Mouse (Mus musculus): ENCODE data around the gene Pax6. TPM values are rescaled to one million over a fixed set of nuclear protein-coding genes. Genes with fewer than 3 reads are reported as not detected.

Gene Pax6
- 0.26 TPM for polyA plus RNA-seq (2017; shearing (Covaris generic))

DNA sequence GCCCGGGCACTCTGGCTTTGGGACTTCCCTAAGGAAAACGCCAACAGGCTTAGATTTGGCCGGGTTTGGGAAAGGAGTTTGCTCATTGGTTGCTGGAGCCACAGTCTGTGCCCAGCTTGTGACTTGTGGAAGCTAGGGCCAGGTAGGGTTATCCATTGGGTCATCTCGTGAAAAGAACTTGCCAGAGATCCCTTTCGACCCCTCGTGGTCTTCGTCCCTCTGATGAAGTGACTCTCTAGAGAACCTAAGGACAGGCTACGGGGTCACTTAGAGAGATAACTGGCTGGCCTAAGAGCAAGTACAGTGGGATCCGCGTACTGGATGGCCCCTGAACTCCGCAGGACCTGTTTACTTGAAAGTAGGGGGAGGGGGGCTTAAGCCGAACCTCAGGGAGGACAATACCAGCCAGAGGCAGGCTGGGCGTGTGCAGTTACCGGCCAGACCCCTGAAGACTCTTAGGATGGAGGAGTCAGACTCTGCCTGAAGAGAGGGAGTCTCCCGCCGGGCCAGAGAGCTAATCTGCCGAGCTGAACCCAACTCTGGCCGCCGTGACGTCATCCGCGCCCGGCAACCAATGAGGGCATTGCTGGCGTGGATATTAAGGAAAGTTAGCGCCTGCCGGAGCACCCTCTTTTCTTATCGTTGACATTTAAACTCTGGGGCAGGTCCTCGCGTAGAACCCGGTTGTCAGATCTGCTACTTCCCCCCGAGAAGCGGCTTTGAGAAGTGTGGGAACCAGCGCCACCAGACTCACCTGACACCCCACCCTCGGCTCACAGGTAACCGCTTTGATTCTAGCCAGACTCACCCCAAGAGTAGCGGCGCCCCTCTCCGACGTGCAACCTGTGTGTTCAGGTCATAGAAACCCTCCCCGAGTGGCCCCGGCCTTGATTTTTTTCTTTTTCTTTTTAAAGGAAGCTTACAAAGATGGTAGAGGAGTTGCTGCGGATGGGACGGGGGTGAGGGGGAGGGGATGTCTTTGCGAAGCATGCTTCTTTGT lies at the start of gene Pax6:
TSS of gene Pax6 (plus strand) at position 630 of the 1,000 bp plus-strand sequence.

Other genes starting within 250 kb of the Pax6 start
- 24.3 TPM for gene Elp4, start 235.7 kb downstream of the Pax6 start, polyA plus RNA-seq (2017; shearing (Covaris generic))
- gene Immp1l, start 235.7 kb downstream of the Pax6 start, polyA plus RNA-seq (2017; shearing (Covaris generic)), result 88.6 TPM

All from CD4-positive, CD25-positive, alpha-beta regulatory T cell, adult 9 weeks (primary cell).